Comparison of ENCODE assay signal across 13 mouse cellular contexts in the genomic region with DNA sequence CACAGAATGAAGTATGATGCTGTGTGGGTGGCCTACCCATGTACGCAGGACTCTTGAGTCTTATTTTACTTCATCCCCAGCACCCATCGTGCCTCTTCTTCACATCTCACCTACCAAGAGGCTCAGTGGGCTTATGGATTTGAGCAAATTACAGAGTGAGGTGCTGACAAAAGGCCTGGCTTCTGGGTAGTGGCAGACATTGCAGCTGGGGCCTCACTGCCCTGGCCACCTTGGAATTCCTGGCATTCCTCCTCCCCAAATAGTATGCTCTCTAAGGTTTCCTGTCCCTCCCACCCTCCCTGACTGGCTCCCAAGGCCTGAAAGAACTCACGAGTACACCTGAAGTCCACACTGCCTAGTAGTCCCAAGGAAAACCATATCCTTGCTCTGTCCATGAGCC. TPM values are rescaled to one million over a fixed set of nuclear protein-coding genes. Genes with fewer than 3 reads are reported as not detected.
DNase-seq lines count a peak whose midpoint lies in the region; ATAC-seq lines count a peak whose summit lies in the region.
"Had no signal": no experiment of that assay in that cellular context is flagged by ENCODE, and none has a peak within 500 bp of the region (broad histone marks: within the 10 kb centered on the region; RNA-seq: fewer than 3 reads in every experiment).

No protein-coding gene starts in this region.

- H3K9me3 ChIP-seq in heart, embryonic 11.5 days (replicated peaks; ENCODE audit: control insufficient read depth, low read length) = no peaks in the 10 kb centered on the region
- H3K9me3 ChIP-seq in midbrain, embryonic 11.5 days (ENCODE audit: control insufficient read depth, low read length) = no peaks in the 10 kb centered on the region
- no peaks in the 10 kb centered on the region for H3K9me3 ChIP-seq in midbrain, embryonic 16.5 days (replicated peaks; ENCODE audit: control insufficient read depth, low read length, poor library complexity, severe bottlenecking)
- no peaks in the 10 kb centered on the region for H3K9me3 ChIP-seq in limb, embryonic 12.5 days

- H3K4me2 ChIP-seq in heart, embryonic 11.5 days = no peak overlapping the region
- H3K4me2 ChIP-seq in midbrain, embryonic 11.5 days = no peak overlapping the region
- no peak overlapping the region for H3K4me2 ChIP-seq in midbrain, embryonic 16.5 days (ENCODE audit: low read length)
- no peak overlapping the region for H3K4me2 ChIP-seq in limb, embryonic 12.5 days

- H3K9ac ChIP-seq in heart, embryonic 11.5 days (ENCODE audit: low read depth, low read length) = no peak overlapping the region
- no peak overlapping the region for H3K9ac ChIP-seq in midbrain, embryonic 11.5 days (ENCODE audit: low read length)
- no peak overlapping the region for H3K9ac ChIP-seq in midbrain, embryonic 16.5 days (ENCODE audit: low read depth, low read length)
- H3K9ac ChIP-seq in limb, embryonic 12.5 days (replicated peaks) = no peak overlapping the region
- H3K9ac ChIP-seq: liver, postnatal 0 days had no signal

- WGBS in heart, embryonic 11.5 days (ENCODE audit: insufficient replicate concordance) = 25% methylated on average over 3 of the region's 3 CpGs
- WGBS in midbrain, embryonic 11.5 days = 42% methylated on average over 3 of the region's 3 CpGs
- 48% methylated on average over 3 of the region's 3 CpGs for WGBS in midbrain, embryonic 16.5 days
- 20% methylated on average over 3 of the region's 3 CpGs for WGBS in limb, embryonic 12.5 days

- no peaks in the 10 kb centered on the region for H3K27me3 ChIP-seq in heart, embryonic 11.5 days (ENCODE audit: control insufficient read depth, insufficient read depth, low read length)
- no peaks in the 10 kb centered on the region for H3K27me3 ChIP-seq in midbrain, embryonic 11.5 days (ENCODE audit: control insufficient read depth, insufficient read depth, low read length)
- no peaks in the 10 kb centered on the region for H3K27me3 ChIP-seq in midbrain, embryonic 16.5 days (ENCODE audit: control insufficient read depth, insufficient read depth, low read depth, low read length)
- 0 out of 2 replicates have a peak, but pooled peaks cover 3% of the 10 kb centered on the region for H3K27me3 ChIP-seq in limb, embryonic 12.5 days

- peaks cover 93% of the 10 kb centered on the region for H3K4me1 ChIP-seq in heart, embryonic 11.5 days (ENCODE audit: control insufficient read depth, insufficient read depth, low read length)
- H3K4me1 ChIP-seq in midbrain, embryonic 11.5 days (ENCODE audit: control insufficient read depth, insufficient read depth, low read length) = peaks cover 85% of the 10 kb centered on the region
- H3K4me1 ChIP-seq in midbrain, embryonic 16.5 days (ENCODE audit: control insufficient read depth, insufficient read depth, low read length) = peaks cover 33% of the 10 kb centered on the region
- H3K4me1 ChIP-seq in limb, embryonic 12.5 days (replicated peaks) = peaks cover 79% of the 10 kb centered on the region

- no peaks in the 10 kb centered on the region for H3K36me3 ChIP-seq in heart, embryonic 11.5 days (ENCODE audit: control insufficient read depth, insufficient read depth, low read length)
- peaks cover 4% of the 10 kb centered on the region; the same call in 1 of the 2 replicates for H3K36me3 ChIP-seq in midbrain, embryonic 11.5 days (ENCODE audit: control insufficient read depth, insufficient read depth, low read length)
- no peaks in the 10 kb centered on the region for H3K36me3 ChIP-seq in midbrain, embryonic 16.5 days (ENCODE audit: control insufficient read depth, insufficient read depth, low read length)
- H3K36me3 ChIP-seq in limb, embryonic 12.5 days = no peaks in the 10 kb centered on the region

- peak overlapping the region; percentile 6; the same call in 1 of the 2 replicates for H3K27ac ChIP-seq in heart, embryonic 11.5 days (ENCODE audit: low read depth, low read length)
- peak overlapping the region; percentile 94 for H3K27ac ChIP-seq in midbrain, embryonic 11.5 days (ENCODE audit: low read depth, low read length)
- H3K27ac ChIP-seq in midbrain, embryonic 16.5 days (ENCODE audit: low read length) = no peak overlapping the region
- peak overlapping the region; percentile 78 for H3K27ac ChIP-seq in limb, embryonic 12.5 days

- ATAC-seq in heart, embryonic 11.5 days (replicated peaks; ENCODE audit: insufficient number of reproducible peaks, low FRiP score, low TSS enrichment) = no peak
- ATAC-seq in midbrain, embryonic 11.5 days (ENCODE audit: low FRiP score) = no peak
- no peak for ATAC-seq in midbrain, embryonic 16.5 days
- no peak for ATAC-seq in limb, embryonic 12.5 days (ENCODE audit: insufficient number of reproducible peaks, insufficient read depth, low FRiP score, low TSS enrichment, low read depth)
- ATAC-seq: activated CD4-positive, CD25-positive, alpha-beta regulatory T cell, adult 4 months; liver, postnatal 0 days had no signal

- no peak overlapping the region for H3K4me3 ChIP-seq in heart, embryonic 11.5 days (ENCODE audit: low read depth, low read length)
- no peak overlapping the region for H3K4me3 ChIP-seq in midbrain, embryonic 11.5 days (ENCODE audit: low read depth, low read length)
- no peak overlapping the region for H3K4me3 ChIP-seq in midbrain, embryonic 16.5 days (ENCODE audit: low read depth, low read length)
- H3K4me3 ChIP-seq in limb, embryonic 12.5 days (replicated peaks) = no peak overlapping the region

- no peak for DNase-seq in heart, adult 11 months
- DNase-seq in kidney, adult 11 months = peak; percentile 17
- DNase-seq in kidney, postnatal 36 days = no peak
- DNase-seq in midbrain, embryonic 11.5 days (ENCODE audit: low spot score, missing footprints) = no peak
- DNase-seq in ovary, postnatal 36 days (ENCODE audit: low spot score) = no peak
- DNase-seq: cerebellum, adult 11-12 months; gastrocnemius, postnatal 10 days; liver, postnatal 0 days; midbrain, embryonic 14.5 days had no signal

RNA-seq across cellular contexts. Expression of a gene that starts 35.7 kb away (rescaled TPM):
- polyA plus RNA-seq in heart, embryonic 11.5 days (2014; fragmentation: Nextera tagmentation; extraction: Ambion mirVana) = 42.0 and 48.3 TPM in 2 replicates
- polyA plus RNA-seq in midbrain, embryonic 11.5 days (2014; fragmentation: Nextera tagmentation; extraction: Ambion mirVana) = 107 and 115 TPM in 2 replicates
- 23.5 and 28.3 TPM in 2 replicates for polyA plus RNA-seq in midbrain, embryonic 16.5 days (2015; fragmentation: Nextera tagmentation; extraction: Ambion mirVana)
- 56.2 and 60.8 TPM in 2 replicates for polyA plus RNA-seq in limb, embryonic 12.5 days (2016; fragmentation: Nextera tagmentation; extraction: Ambion mirVana)
